Mouse (Mus musculus) liver, adult 2 months (tissue): Measurements from ENCODE around the gene Glis3. TPM values are rescaled to one million over a fixed set of nuclear protein-coding genes. Genes with fewer than 3 reads are reported as not detected.

Experiments used
- DNase-seq: peaks from one replicate; pipeline ENCODE4 v3.0.0-alpha.2; 2011; ENCODE audit warnings: low read depth, low spot score; ENCODE audit errors: extremely low read depth
- H3K27ac ChIP-seq: fragments of 200-500 bp; replicated peaks from 2 replicates; pipeline ENCODE4 v1.5.1; 2012; ENCODE audit warnings: low read depth, mild to moderate bottlenecking, control low read depth, inconsistent platforms, low read length; ENCODE audit not compliant: insufficient read depth
- H3K27me3 ChIP-seq: fragments of 200-500 bp; 2 replicates; pipeline ENCODE4 v1.6.1; 2012; ENCODE audit warnings: mild to moderate bottlenecking, moderate library complexity, low read length, inconsistent platforms; ENCODE audit not compliant: control insufficient read depth, insufficient read depth
- H3K36me3 ChIP-seq: fragments of 200-500 bp; 2 replicates; pipeline ENCODE4 v1.6.1; 2012; ENCODE audit warnings: low read length, inconsistent platforms; ENCODE audit not compliant: control insufficient read depth, insufficient read depth
- H3K4me1 ChIP-seq: fragments of 200-500 bp; 2 replicates; pipeline ENCODE4 v1.6.1; 2011; ENCODE audit warnings: low read length; ENCODE audit not compliant: control insufficient read depth, insufficient read depth
- H3K4me3 ChIP-seq: fragments of 200-500 bp; 2 replicates; pipeline ENCODE4 v1.5.1; 2011; ENCODE audit warnings: low read depth, mild to moderate bottlenecking, control low read depth, low read length, moderate library complexity; ENCODE audit not compliant: insufficient read depth
- H3K79me2 ChIP-seq: fragments of 200-500 bp; 2 replicates; pipeline ENCODE4 v1.6.1; 2012; ENCODE audit warnings: inconsistent platforms, mild to moderate bottlenecking, low read length, moderate library complexity; ENCODE audit not compliant: control insufficient read depth, insufficient read depth
- H3K9ac ChIP-seq: fragments of 200-500 bp; 2 replicates; pipeline ENCODE4 v1.6.1; 2012; ENCODE audit warnings: low read depth, mild to moderate bottlenecking, control low read depth, inconsistent platforms, low read length
- CTCF ChIP-seq: fragments of 200-500 bp; IDR thresholded peaks from 2 replicates; pipeline ENCODE4 v1.5.1; 2011; ENCODE audit warnings: low read depth, low read length, control low read depth
- POLR2A ChIP-seq: fragments of 200-500 bp; IDR thresholded peaks from 2 replicates; pipeline ENCODE4 v1.6.1; 2011; ENCODE audit warnings: low read length, control low read depth; ENCODE audit not compliant: insufficient read depth; ENCODE audit errors: extremely low read depth
- WGBS: fragments of 180-500 bp; shearing (Covaris S2); methylation state at CpG from one replicate; pipeline ENCODE4 v1.1.7; 2018; 5-methylcytosine and 5-hydroxymethylcytosine counted together
- polyA plus RNA-seq: library from polyadenylated mRNA; depleted of rRNA; stranded (reverse); fragments of >200 nt; gene quantifications from 2 replicates; pipeline ENCODE4 v1.2.3, GENCODE M21; 2012
- total RNA-seq: library from RNA; depleted of rRNA; stranded (reverse); fragments of >200 nt; gene quantifications from 2 replicates; pipeline ENCODE4 v1.2.3, GENCODE M21; 2014

Glis3 gene
- total and polyA plus RNA-seq, 2 experiments: 0.37 to 0.43 TPM

DNA sequence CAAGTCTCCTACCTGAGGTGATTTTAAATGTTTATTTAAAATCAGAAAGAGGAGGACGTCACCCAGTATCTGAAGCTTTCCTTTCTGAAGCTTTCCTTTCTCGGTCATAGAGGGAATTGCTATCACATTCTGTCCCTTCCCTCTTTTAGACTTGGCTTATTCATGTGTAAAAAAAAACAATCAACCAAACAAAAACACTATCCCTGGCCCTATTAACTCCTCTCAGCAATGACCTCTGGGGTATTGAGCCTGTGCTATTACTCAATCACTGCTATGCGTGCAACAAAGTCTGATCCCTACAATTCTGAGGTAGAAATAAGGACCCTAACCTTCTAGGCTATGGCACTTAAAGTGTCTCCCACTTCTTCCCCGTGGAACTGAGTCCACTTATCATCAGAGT lies 311.7 kb downstream of the Glis3 start:
- Histone ChIP-seq H3K27ac (no peak overlapping the region), H3K27me3 (no peaks in the 10 kb centered on the region), H3K36me3 (no peaks in the 10 kb centered on the region), H3K4me3 (no peak overlapping the region), H3K79me2 (no peaks in the 10 kb centered on the region), H3K4me1 (no peaks in the 10 kb centered on the region), H3K9ac (no peak overlapping the region)
- TF ChIP-seq POLR2A: no peak
- TF ChIP-seq CTCF: no peak
- WGBS: 65% methylated on average over 4 of the region's 4 CpGs
- no peak for DNase-seq

DNA sequence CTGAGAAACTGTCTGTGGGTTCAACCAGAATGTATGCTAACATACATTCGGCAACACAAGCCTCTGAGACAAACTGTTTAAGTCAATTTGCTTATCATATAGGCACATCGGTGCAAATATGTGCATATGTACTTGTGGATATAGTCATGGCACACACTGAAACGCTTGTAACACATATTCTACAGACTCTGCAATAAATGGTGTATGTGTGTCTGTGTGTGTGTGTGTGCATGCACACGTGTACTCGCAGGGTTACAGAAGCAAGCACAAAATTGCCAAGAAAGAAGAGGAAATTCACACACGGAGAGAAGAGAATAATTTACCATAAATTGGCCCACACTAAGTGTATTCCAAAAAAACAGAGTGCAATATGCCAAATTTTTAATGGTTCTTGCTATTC lies 312.6 kb downstream of the Glis3 start:
- no peak for TF ChIP-seq POLR2A
- no peak for TF ChIP-seq CTCF
- no peaks in the 10 kb centered on the region for H3K4me1 ChIP-seq
- H3K36me3 ChIP-seq: no peaks in the 10 kb centered on the region
- H3K27ac ChIP-seq: no peak overlapping the region
- no peaks in the 10 kb centered on the region for H3K27me3 ChIP-seq
- no peak for DNase-seq
- no peak overlapping the region for H3K9ac ChIP-seq
- 87% methylated on average over 6 of the region's 6 CpGs for WGBS
- H3K4me3 ChIP-seq: no peak overlapping the region
- H3K79me2 ChIP-seq: no peaks in the 10 kb centered on the region

DNA sequence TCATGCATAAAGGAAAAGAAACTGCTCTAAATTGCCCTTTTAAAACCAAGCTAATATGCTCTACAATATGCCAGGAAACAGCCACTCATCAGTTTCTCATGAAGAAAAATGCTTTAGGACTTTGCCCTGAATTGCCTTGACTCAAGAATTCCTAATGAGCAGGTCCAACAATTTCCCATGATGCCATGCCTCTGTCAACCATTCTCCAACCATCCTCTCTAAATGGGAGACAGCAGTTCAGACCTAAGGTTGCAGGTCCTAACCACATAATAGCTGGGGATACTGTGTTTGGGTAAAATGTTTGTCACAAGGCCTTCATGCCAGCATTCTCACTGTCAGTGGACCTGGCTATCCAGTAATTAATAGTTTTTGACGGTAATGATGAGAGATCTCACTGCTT lies 313.1 kb downstream of the Glis3 start:
- H3K79me2 ChIP-seq: no peaks in the 10 kb centered on the region
- no peaks in the 10 kb centered on the region for H3K27me3 ChIP-seq
- no peak overlapping the region for H3K4me3 ChIP-seq
- H3K4me1 ChIP-seq: no peaks in the 10 kb centered on the region
- 87% methylated on average over 1 of the region's 1 CpGs for WGBS
- H3K36me3 ChIP-seq: no peaks in the 10 kb centered on the region
- H3K27ac ChIP-seq: no peak overlapping the region
- H3K9ac ChIP-seq: no peak overlapping the region
- no peak for DNase-seq
- TF ChIP-seq POLR2A (no peak), CTCF (no peak)

DNA sequence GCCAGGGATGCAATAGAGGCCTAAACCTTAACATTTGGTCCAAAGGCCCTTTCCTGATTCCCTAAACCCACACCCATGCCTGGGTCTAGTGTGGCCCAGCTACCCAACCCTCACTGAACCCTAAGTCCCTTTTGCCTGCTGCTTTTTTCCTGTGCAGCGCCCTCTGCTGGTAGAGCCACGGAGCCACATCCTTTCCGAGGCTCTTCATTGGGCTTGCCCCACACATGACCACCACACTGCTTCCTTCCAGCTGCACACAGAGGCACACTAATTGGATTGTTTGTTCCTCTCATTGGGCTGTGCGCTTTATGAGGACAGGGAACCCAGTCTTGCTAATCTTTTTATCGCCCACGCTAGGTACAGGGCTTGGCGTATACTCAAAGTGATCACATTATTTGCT lies 314.0 kb downstream of the Glis3 start:
- Histone ChIP-seq H3K27me3 (no peaks in the 10 kb centered on the region), H3K4me3 (no peak overlapping the region), H3K9ac (no peak overlapping the region), H3K36me3 (no peaks in the 10 kb centered on the region), H3K4me1 (no peaks in the 10 kb centered on the region), H3K27ac (no peak overlapping the region), H3K79me2 (no peaks in the 10 kb centered on the region)
- peak; percentile 16 for DNase-seq
- TF ChIP-seq CTCF: peak; percentile 82
- no peak for TF ChIP-seq POLR2A
- WGBS: 57% methylated on average over 7 of the region's 7 CpGs

DNA sequence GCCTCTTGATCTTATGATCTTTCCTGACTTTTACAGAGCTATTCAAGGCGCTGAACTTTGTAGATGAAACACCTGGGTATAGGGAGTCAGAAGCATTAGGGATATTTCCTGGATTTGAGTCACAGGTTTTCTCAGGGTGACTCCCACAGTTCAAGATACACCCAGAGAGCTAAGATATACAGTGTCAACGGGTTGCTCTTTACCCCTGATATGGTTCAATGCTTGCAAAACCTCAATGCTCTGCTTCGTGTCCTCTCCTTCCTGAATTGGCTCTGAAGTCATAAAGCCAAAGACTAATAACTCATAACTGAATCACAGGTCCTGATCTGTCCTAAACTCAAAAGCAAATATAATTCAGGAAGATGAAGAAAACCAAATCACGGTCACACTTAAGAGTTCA lies 319.0 kb downstream of the Glis3 start:
- WGBS: 81% methylated on average over 4 of the region's 4 CpGs
- Histone ChIP-seq H3K36me3 (no peaks in the 10 kb centered on the region), H3K79me2 (no peaks in the 10 kb centered on the region), H3K4me1 (no peaks in the 10 kb centered on the region), H3K27me3 (no peaks in the 10 kb centered on the region), H3K27ac (no peak overlapping the region), H3K4me3 (no peak overlapping the region), H3K9ac (no peak overlapping the region)
- DNase-seq: no peak
- no peak for TF ChIP-seq POLR2A
- TF ChIP-seq CTCF: no peak

DNA sequence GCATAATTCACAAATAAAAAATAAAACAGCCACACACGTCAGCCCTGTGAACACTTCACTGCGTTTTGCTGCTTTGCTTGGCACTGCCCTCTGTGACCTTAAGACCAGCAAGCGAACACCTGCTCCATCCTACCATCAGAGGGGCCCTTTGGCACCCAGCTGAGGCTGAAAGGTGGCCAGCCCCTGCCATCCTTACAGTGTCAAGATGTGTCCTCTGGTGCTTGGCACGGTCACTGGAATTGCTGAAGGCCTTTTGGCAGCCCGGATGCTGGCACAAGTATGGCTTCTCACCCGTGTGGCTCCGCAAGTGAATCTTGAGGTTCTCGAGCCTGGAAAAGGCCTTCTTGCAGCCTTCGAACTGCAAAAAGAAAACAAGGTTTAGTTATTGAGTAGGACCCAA lies 322.3 kb downstream of the Glis3 start:
- DNase-seq: no peak
- H3K4me1 ChIP-seq: no peaks in the 10 kb centered on the region
- H3K36me3 ChIP-seq: no peaks in the 10 kb centered on the region
- 87% methylated on average over 9 of the region's 9 CpGs for WGBS
- H3K4me3 ChIP-seq: no peak overlapping the region
- no peak for TF ChIP-seq CTCF
- TF ChIP-seq POLR2A: no peak
- H3K27ac ChIP-seq: no peak overlapping the region
- H3K79me2 ChIP-seq: no peaks in the 10 kb centered on the region
- H3K27me3 ChIP-seq: no peaks in the 10 kb centered on the region
- no peak overlapping the region for H3K9ac ChIP-seq
